Mouse (Mus musculus) C2C12 (cell line): ENCODE measurements around the gene Nomo1. TPM values are rescaled to one million over a fixed set of nuclear protein-coding genes. Genes with fewer than 3 reads are reported as not detected.

Source experiments
- H3K27me3 ChIP-seq: one replicate; pipeline ENCODE4 v1.6.1; 2011; ENCODE audit not compliant: control insufficient read depth, insufficient read depth, insufficient read length
- H3K36me3 ChIP-seq: one replicate; pipeline ENCODE4 v1.6.1; 2011; ENCODE audit not compliant: control insufficient read depth, insufficient read depth
- H3K4me3 ChIP-seq: one replicate; pipeline ENCODE4 v1.5.1; 2011; ENCODE audit warnings: mild to moderate bottlenecking, control low read depth; ENCODE audit not compliant: poor library complexity, insufficient read depth, severe bottlenecking
- H3K79me2 ChIP-seq: one replicate; pipeline ENCODE4 v1.6.1; 2011; ENCODE audit not compliant: control insufficient read depth, insufficient read depth
- H3K79me3 ChIP-seq: one replicate; pipeline ENCODE4 v1.6.1; 2011; ENCODE audit warnings: low read depth, control low read depth
- H3ac ChIP-seq: one replicate; pipeline ENCODE3; 2011; ENCODE audit warnings: low read depth; ENCODE audit not compliant: control insufficient read depth, insufficient read length
- CEBPB ChIP-seq: IDR thresholded peaks from one replicate; pipeline ENCODE4 v1.6.1; 2011; ENCODE audit warnings: low read depth, mild to moderate bottlenecking, control low read depth, moderate library complexity
- CTCF ChIP-seq: IDR thresholded peaks from one replicate; pipeline ENCODE4 v1.5.1; 2011; ENCODE audit not compliant: control insufficient read depth, insufficient read depth, insufficient read length
- FOSL1 ChIP-seq: IDR thresholded peaks from one replicate; pipeline ENCODE4 v1.8.0; 2011; ENCODE audit warnings: mild to moderate bottlenecking, low read length; ENCODE audit not compliant: poor library complexity, insufficient read depth, severe bottlenecking
- MAX ChIP-seq: IDR thresholded peaks from one replicate; pipeline ENCODE4 v1.6.1; 2011; ENCODE audit warnings: mild to moderate bottlenecking, control low read depth
- MYOD1 ChIP-seq: IDR thresholded peaks from one replicate; pipeline ENCODE4 v1.6.1; 2011; ENCODE audit warnings: low read depth; ENCODE audit not compliant: control insufficient read depth, insufficient read length
- MYOG ChIP-seq: IDR thresholded peaks from one replicate; pipeline ENCODE4 v1.6.1; 2011; ENCODE audit not compliant: control insufficient read depth, insufficient read length; ENCODE audit errors: extremely low read depth
- USF1 ChIP-seq: IDR thresholded peaks from one replicate; pipeline ENCODE4 v1.6.1; 2011; ENCODE audit warnings: low read depth, mild to moderate bottlenecking, control low read depth, moderate library complexity
- polyA plus RNA-seq: library from polyadenylated mRNA; unstranded; fragments of >200 nt; fragmentation: generic; extraction: Trizol; gene quantifications from one replicate; pipeline ENCODE4 v1.2.1, GENCODE M21; 2012; ENCODE audit warnings: missing spikeins

Nomo1 gene
- polyA plus RNA-seq, 1 experiment = 67.6 TPM

DNA sequence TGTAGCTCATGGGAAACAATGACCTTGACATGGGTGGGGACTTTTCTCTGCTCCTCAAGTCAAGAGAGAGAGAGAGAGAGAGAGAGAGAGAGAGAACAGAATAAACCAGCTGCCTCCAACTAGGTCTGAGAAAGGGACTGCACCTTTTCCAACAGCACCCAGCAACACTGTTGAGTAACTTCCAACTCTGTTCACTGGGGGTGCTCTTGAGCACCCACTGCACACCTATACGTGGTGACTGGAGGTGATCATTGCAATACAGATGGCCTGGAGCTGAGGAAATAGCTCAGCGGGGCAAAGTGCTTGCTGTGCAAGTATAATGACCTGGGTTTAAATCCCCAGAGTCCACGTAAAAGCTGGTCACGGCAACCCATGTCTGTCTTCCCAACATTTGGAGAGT lies 30.8 kb upstream of the Nomo1 start:
- H3K79me2 ChIP-seq = no peaks in the 10 kb centered on the region
- H3K79me3 ChIP-seq = no peaks in the 10 kb centered on the region
- H3K4me3 ChIP-seq = no peak overlapping the region
- peaks cover 4% of the 10 kb centered on the region for H3K27me3 ChIP-seq
- H3ac ChIP-seq = no peak overlapping the region
- TF ChIP-seq MYOD1 (no peak), MAX (no peak), MYOG (no peak), FOSL1 (no peak), USF1 (no peak), CEBPB (no peak), CTCF (no peak)
- H3K36me3 ChIP-seq = no peaks in the 10 kb centered on the region

DNA sequence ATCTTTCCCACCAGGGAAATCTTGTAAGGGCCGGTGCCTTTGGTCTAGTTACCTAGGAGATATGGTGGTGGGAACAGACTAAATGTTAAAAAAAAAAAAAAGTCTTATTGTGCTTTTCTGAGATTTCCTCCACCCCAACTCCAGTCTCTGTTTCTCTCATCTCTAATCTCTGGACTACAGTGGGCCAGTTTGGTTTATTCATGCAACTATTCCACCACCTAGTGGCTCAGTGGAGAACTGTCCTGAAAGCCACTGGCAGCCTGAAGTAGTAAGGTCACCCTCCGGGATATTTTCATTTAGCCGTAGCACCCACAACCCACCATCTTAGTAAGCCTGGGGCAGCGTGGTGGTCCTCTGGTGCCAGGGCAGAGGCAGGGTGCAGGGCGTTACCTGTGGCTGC lies 23.9 kb upstream of the Nomo1 start:
- Histone ChIP-seq H3K4me3 (no peak overlapping the region), H3ac (peak overlapping the region; percentile 53), H3K27me3 (no peaks in the 10 kb centered on the region), H3K79me2 (no peaks in the 10 kb centered on the region), H3K36me3 (no peaks in the 10 kb centered on the region), H3K79me3 (no peaks in the 10 kb centered on the region)
- TF ChIP-seq FOSL1 = no peak
- no peak for TF ChIP-seq MYOD1
- TF ChIP-seq MAX = no peak
- TF ChIP-seq CTCF = no peak
- TF ChIP-seq CEBPB = no peak
- no peak for TF ChIP-seq USF1
- TF ChIP-seq MYOG = no peak

DNA sequence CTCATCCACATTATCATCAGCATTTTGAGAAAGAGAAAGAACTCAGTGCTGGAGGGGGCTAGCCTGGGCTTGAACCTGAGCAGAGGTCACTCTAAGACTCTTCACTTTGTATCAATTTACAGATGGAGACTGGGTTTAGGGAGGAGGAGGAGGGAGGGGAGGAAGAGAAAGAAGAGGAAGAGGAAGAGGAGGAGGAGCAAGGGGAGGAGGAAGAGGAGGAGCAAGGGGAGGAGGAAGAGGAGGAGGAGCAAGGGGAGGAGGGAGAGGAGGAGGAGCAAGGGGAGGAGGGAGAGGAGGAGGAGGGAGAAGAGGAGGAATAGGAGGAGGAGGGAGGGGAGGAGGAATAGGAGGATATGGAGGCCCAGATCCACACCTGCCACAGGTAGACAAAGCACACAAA lies 21.4 kb upstream of the Nomo1 start:
- TF ChIP-seq MYOG (no peak), CEBPB (no peak), MAX (no peak), USF1 (no peak), FOSL1 (no peak), MYOD1 (no peak), CTCF (no peak)
- Histone ChIP-seq H3K79me3 (no peaks in the 10 kb centered on the region), H3K4me3 (no peak overlapping the region), H3K27me3 (no peaks in the 10 kb centered on the region), H3ac (no peak overlapping the region), H3K36me3 (no peaks in the 10 kb centered on the region), H3K79me2 (no peaks in the 10 kb centered on the region)

DNA sequence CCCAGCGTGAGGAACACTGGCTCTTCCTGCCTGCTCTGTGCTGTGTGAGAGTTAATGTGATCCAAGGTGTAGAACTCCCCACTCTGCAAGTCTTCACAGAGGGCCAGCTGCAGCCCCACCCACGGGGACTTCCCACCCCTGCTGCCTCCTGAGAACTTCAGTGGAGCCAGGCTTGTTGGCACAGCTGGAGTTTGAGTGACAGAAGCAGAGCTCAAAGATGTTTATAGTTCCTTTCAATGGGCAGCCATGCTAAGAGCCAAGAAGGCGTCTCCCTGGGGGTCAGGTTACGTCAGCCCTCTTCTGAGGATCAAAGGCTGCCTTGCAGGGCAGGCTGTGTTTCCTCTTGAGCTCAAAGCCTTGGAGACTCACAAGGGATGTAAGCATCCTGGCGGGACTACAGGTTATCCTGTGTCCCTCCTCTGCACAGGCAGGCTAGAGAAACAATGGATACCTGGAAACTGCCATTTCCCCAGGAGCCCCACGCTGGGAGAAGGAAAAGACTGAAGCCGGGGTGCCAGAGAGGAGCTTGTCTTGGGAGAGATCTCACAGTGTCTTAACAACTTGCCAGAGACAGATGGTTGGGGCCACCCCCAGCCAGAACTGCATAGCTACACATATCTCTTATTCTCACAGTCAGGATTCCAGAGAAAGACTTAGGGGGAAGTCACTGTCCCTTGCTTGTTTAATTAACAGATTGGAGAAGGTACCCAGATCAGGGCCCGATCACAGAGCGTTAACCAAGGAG lies 20.1 kb upstream of the Nomo1 start:
- Histone ChIP-seq H3K79me2 (no peaks in the 10 kb centered on the region), H3K36me3 (no peaks in the 10 kb centered on the region)
- TF ChIP-seq MAX (no peak), CTCF (no peak), MYOG (no peak), CEBPB (no peak), MYOD1 (peak; percentile 25), USF1 (no peak), FOSL1 (no peak)

DNA sequence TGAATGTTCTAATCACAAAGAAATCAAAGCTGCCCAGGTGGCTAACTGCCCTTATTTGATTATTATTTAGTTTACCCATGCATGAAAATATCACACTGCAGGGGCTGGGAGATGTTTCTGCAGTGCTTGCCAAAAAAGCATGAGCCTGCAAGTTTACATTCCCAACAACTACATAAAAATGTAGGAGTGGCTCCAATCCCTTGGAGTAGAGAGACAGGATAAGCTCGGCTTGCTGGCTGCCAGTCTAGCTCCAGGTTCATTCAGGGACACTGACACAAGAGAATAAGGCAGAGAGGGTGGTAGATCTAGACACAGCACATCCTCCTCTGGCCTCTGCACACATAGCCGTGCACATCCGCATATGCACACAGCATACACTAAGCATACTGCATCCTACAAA lies 13.9 kb upstream of the Nomo1 start:
- no peak overlapping the region for H3K4me3 ChIP-seq
- no peaks in the 10 kb centered on the region for H3K27me3 ChIP-seq
- H3K79me2 ChIP-seq = no peaks in the 10 kb centered on the region
- no peak overlapping the region for H3ac ChIP-seq
- TF ChIP-seq MYOD1 (no peak), CTCF (no peak), USF1 (no peak), CEBPB (no peak), MAX (no peak), MYOG (no peak), FOSL1 (no peak)
- H3K36me3 ChIP-seq = no peaks in the 10 kb centered on the region
- H3K79me3 ChIP-seq = no peaks in the 10 kb centered on the region

More for the DNA sequence above, 20.1 kb upstream of the Nomo1 start:
- Histone ChIP-seq H3K27me3 (no peaks in the 10 kb centered on the region), H3K79me3 (no peaks in the 10 kb centered on the region), H3K4me3 (no peak overlapping the region), H3ac (no peak overlapping the region)

DNA sequence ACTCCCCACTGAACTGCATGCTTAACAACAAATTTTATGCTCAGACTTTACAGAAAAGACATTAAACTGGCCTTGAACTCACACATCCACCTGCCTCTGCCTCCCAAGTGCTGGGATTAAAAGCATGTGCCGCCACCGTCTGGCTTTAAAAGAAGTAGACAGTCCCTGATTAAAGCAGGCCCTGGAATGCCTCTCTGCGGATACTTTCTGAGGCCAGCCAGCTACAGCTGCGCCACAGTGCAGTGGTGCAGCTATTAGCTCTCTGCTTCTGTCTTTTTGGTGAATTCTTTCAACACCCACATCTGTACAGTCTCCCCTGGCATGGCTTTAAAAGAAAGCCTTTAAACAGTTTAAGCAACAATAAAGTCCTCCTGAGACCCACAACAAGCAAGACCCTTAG lies 11.5 kb upstream of the Nomo1 start:
- H3K79me3 ChIP-seq = no peaks in the 10 kb centered on the region
- no peak overlapping the region for H3ac ChIP-seq
- TF ChIP-seq MYOD1 (no peak), FOSL1 (no peak), CEBPB (no peak), USF1 (no peak)

More for the DNA sequence above, 11.5 kb upstream of the Nomo1 start:
- H3K36me3 ChIP-seq = no peaks in the 10 kb centered on the region
- no peaks in the 10 kb centered on the region for H3K27me3 ChIP-seq
- H3K79me2 ChIP-seq = no peaks in the 10 kb centered on the region
- no peak overlapping the region for H3K4me3 ChIP-seq
